Mouse (Mus musculus) C2C12 (cell line): ENCODE data around the gene Ttc4. TPM values are rescaled to one million over a fixed set of nuclear protein-coding genes. Genes with fewer than 3 reads are reported as not detected.

Experiments
- H3K27me3 ChIP-seq: one replicate; pipeline ENCODE4 v1.6.1; 2011; ENCODE audit not compliant: control insufficient read depth, insufficient read depth, insufficient read length
- H3K36me3 ChIP-seq: one replicate; pipeline ENCODE4 v1.6.1; 2011; ENCODE audit not compliant: control insufficient read depth, insufficient read depth
- H3K4me3 ChIP-seq: one replicate; pipeline ENCODE4 v1.5.1; 2011; ENCODE audit warnings: mild to moderate bottlenecking, control low read depth; ENCODE audit not compliant: poor library complexity, insufficient read depth, severe bottlenecking
- H3K79me2 ChIP-seq: one replicate; pipeline ENCODE4 v1.6.1; 2011; ENCODE audit not compliant: control insufficient read depth, insufficient read depth
- H3K79me3 ChIP-seq: one replicate; pipeline ENCODE4 v1.6.1; 2011; ENCODE audit warnings: low read depth, control low read depth
- H3ac ChIP-seq: one replicate; pipeline ENCODE3; 2011; ENCODE audit warnings: low read depth; ENCODE audit not compliant: control insufficient read depth, insufficient read length
- CEBPB ChIP-seq: IDR thresholded peaks from one replicate; pipeline ENCODE4 v1.6.1; 2011; ENCODE audit warnings: low read depth, mild to moderate bottlenecking, control low read depth, moderate library complexity
- CTCF ChIP-seq: IDR thresholded peaks from one replicate; pipeline ENCODE4 v1.5.1; 2011; ENCODE audit not compliant: control insufficient read depth, insufficient read depth, insufficient read length
- FOSL1 ChIP-seq: IDR thresholded peaks from one replicate; pipeline ENCODE4 v1.8.0; 2011; ENCODE audit warnings: mild to moderate bottlenecking, low read length; ENCODE audit not compliant: poor library complexity, insufficient read depth, severe bottlenecking
- MAX ChIP-seq: IDR thresholded peaks from one replicate; pipeline ENCODE4 v1.6.1; 2011; ENCODE audit warnings: mild to moderate bottlenecking, control low read depth
- MYOD1 ChIP-seq: IDR thresholded peaks from one replicate; pipeline ENCODE4 v1.6.1; 2011; ENCODE audit warnings: low read depth; ENCODE audit not compliant: control insufficient read depth, insufficient read length
- MYOG ChIP-seq: IDR thresholded peaks from one replicate; pipeline ENCODE4 v1.6.1; 2011; ENCODE audit not compliant: control insufficient read depth, insufficient read length; ENCODE audit errors: extremely low read depth
- USF1 ChIP-seq: IDR thresholded peaks from one replicate; pipeline ENCODE4 v1.6.1; 2011; ENCODE audit warnings: low read depth, mild to moderate bottlenecking, control low read depth, moderate library complexity
- long read RNA-seq, 2 experiments: library from polyadenylated mRNA; unstranded; transcript quantifications; one replicate each; pipeline ENCODE4 v2.0.0; 2019 to 2020
- polyA plus RNA-seq: library from polyadenylated mRNA; unstranded; fragments of >200 nt; fragmentation: generic; extraction: Trizol; gene quantifications from one replicate; pipeline ENCODE4 v1.2.1, GENCODE M21; 2012; ENCODE audit warnings: missing spikeins

Gene Ttc4
- polyA plus RNA-seq, result 24.7 TPM
- long read RNA-seq, experiment 1, transcript Ttc4-201 (10 exons, 2,121 nt), result major isoform, 37 of 46 reads
- long read RNA-seq, experiment 1, partial matches to known transcripts, result 3 of 46 reads
- long read RNA-seq, experiment 1, other reads (novel, unspliced or antisense), result 6 of 46 reads
- long read RNA-seq, experiment 2, transcript Ttc4-201 (10 exons, 2,121 nt), result major isoform, 298 of 327 reads
- long read RNA-seq, experiment 2, partial matches to known transcripts, result 3 of 327 reads
- long read RNA-seq, experiment 2, other reads (novel, unspliced or antisense), result 25 of 327 reads

- TF ChIP-seq MAX (no peak), CEBPB (no peak), MYOG (no peak), USF1 (no peak), FOSL1 (no peak), MYOD1 (no peak), CTCF (no peak)
- Histone ChIP-seq H3ac (peak within 1 kb of the TSS; percentile 87), H3K79me2 (peaks cover 10% of the 10 kb centered on the region), H3K79me3 (peaks cover 6% of the 10 kb centered on the region), H3K36me3 (peaks cover 28% of the 10 kb centered on the region), H3K27me3 (peaks cover 16% of the 10 kb centered on the region), H3K4me3 (peak within 1 kb of the TSS; percentile 91)
Observed at GRCm38 (mm10) chr4:106678442-106679118, at the start of gene Ttc4. Gene Ttc4, minus strand, starts transcription at chr4:106678944.

DNA sequence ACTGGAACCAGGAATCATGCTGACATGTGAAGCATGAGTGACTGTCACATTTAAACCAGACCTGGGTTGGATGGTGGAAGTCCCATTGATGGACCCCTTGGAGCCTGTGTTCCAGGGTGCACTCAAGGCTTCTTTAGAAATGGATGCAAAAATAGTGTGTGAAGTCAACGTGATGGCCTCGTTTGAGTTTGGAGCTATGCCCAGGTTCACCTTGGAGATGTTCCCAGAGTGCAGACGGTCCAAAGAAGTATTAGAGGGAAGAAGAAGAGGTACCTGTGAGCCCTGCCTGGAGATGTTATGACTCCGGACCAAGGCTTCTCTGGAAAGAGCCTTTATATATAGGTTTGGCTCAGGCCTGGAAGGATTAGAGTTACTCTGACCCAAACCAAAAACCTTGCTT is 41.9 kb upstream of the Ttc4 start:
- TF ChIP-seq MYOG, result no peak
- no peak for TF ChIP-seq FOSL1
- no peak for TF ChIP-seq CEBPB
- TF ChIP-seq CTCF, result no peak
- no peak for TF ChIP-seq MAX
- no peak for TF ChIP-seq MYOD1
- TF ChIP-seq USF1, result no peak
- Histone ChIP-seq H3K79me3 (no peaks in the 10 kb centered on the region), H3K36me3 (no peaks in the 10 kb centered on the region), H3ac (no peak overlapping the region), H3K4me3 (no peak overlapping the region), H3K79me2 (no peaks in the 10 kb centered on the region), H3K27me3 (peaks cover 40% of the 10 kb centered on the region)

GRCm38 (mm10) chr4:106713622-106714021 is 34.9 kb upstream of the Ttc4 start:
- TF ChIP-seq FOSL1 (no peak), MYOD1 (no peak), USF1 (no peak), MYOG (no peak), MAX (no peak), CEBPB (no peak), CTCF (no peak)

GRCm38 (mm10) chr4:106708408-106708807 is 29.7 kb upstream of the Ttc4 start:
- no peak overlapping the region for H3ac ChIP-seq
- H3K27me3 ChIP-seq, result peaks cover 46% of the 10 kb centered on the region
- H3K79me2 ChIP-seq, result no peaks in the 10 kb centered on the region
- no peak for TF ChIP-seq USF1
- TF ChIP-seq CTCF, result peak; percentile 92
- H3K79me3 ChIP-seq, result no peaks in the 10 kb centered on the region
- H3K36me3 ChIP-seq, result no peaks in the 10 kb centered on the region
- H3K4me3 ChIP-seq, result no peak overlapping the region

More at GRCm38 (mm10) chr4:106713622-106714021, 34.9 kb upstream of the Ttc4 start:
- H3K79me3 ChIP-seq, result no peaks in the 10 kb centered on the region
- H3K79me2 ChIP-seq, result no peaks in the 10 kb centered on the region
- H3ac ChIP-seq, result no peak overlapping the region
- H3K36me3 ChIP-seq, result no peaks in the 10 kb centered on the region
- H3K4me3 ChIP-seq, result no peak overlapping the region
- H3K27me3 ChIP-seq, result peaks cover 40% of the 10 kb centered on the region

GRCm38 (mm10) chr4:106707957-106708356 is 29.2 kb upstream of the Ttc4 start:
- Histone ChIP-seq H3K27me3 (peaks cover 46% of the 10 kb centered on the region), H3K79me2 (no peaks in the 10 kb centered on the region), H3K79me3 (no peaks in the 10 kb centered on the region), H3ac (peak overlapping the region; percentile 4), H3K36me3 (no peaks in the 10 kb centered on the region), H3K4me3 (no peak overlapping the region)
- TF ChIP-seq MYOG (no peak), CTCF (no peak), MYOD1 (no peak), FOSL1 (no peak), MAX (no peak)
